Mouse (Mus musculus) liver, embryonic 14.5 days (tissue): Measurements from ENCODE around the gene Sqstm1. TPM values are rescaled to one million over a fixed set of nuclear protein-coding genes. Genes with fewer than 3 reads are reported as not detected.

Source experiments
- ATAC-seq: fragments of 200-750 bp; cut with Nextera tagmentation; 2 replicates; pipeline ENCODE4 v1.8.0; 2017; ENCODE audit warnings: moderate number of reproducible peaks, mild to moderate bottlenecking, moderate library complexity; ENCODE audit not compliant: insufficient read depth
- DNase-seq, 3 experiments: peaks; one replicate each; pipeline ENCODE4 v3.0.0-alpha.2; 2012 to 2013; ENCODE audit warnings: low read depth in 3 of 3, low spot score in 3 of 3
- H3K27ac ChIP-seq: fragments of 300-500 bp; sonication (generic); 2 replicates; pipeline ENCODE4 v1.5.1; 2014; ENCODE audit warnings: moderate library complexity, mild to moderate bottlenecking, control low read depth, inconsistent platforms
- H3K27me3 ChIP-seq: fragments of 300-500 bp; sonication (generic); 2 replicates; pipeline ENCODE4 v1.6.1; 2014; ENCODE audit warnings: mild to moderate bottlenecking, low read length, moderate library complexity; ENCODE audit not compliant: control insufficient read depth, insufficient read depth
- H3K36me3 ChIP-seq: fragments of 300-500 bp; sonication (generic); replicated peaks from 2 replicates; pipeline ENCODE4 v1.6.1; 2014; ENCODE audit warnings: low read depth; ENCODE audit not compliant: control insufficient read depth, insufficient read depth
- H3K4me1 ChIP-seq, 2 experiments: fragments of 200-500 bp in 1 of 2; fragments of 300-500 bp in 1 of 2; sonication (generic) in 1 of 2; replicated peaks; 2 replicates each; pipeline ENCODE4 v1.6.1; 2012 to 2014; ENCODE audit warnings: antibody characterized with exemption in 1 of 2, inconsistent platforms in 1 of 2, low read length in 1 of 2; ENCODE audit not compliant: control insufficient read depth in 2 of 2, insufficient read depth in 2 of 2
- H3K4me2 ChIP-seq: fragments of 300-500 bp; sonication (generic); 2 replicates; pipeline ENCODE4 v1.6.1; 2014; ENCODE audit warnings: low read depth, mild to moderate bottlenecking, control low read depth, moderate library complexity
- H3K4me3 ChIP-seq, 2 experiments: fragments of 200-500 bp in 1 of 2; fragments of 300-500 bp in 1 of 2; sonication (generic) in 1 of 2; 2 replicates each; pipeline ENCODE4 v1.5.1; 2012 to 2014; ENCODE audit warnings: low read depth in 2 of 2, low read length in 2 of 2, mild to moderate bottlenecking in 2 of 2, control low read depth in 1 of 2, inconsistent platforms in 1 of 2, moderate library complexity in 1 of 2; ENCODE audit not compliant: insufficient read depth in 1 of 2
- H3K9ac ChIP-seq: fragments of 300-500 bp; sonication (generic); replicated peaks from 2 replicates; pipeline ENCODE4 v1.6.1; 2014; ENCODE audit warnings: mild to moderate bottlenecking, control low read depth, moderate library complexity
- H3K9me3 ChIP-seq: fragments of 300-500 bp; sonication (generic); 2 replicates; pipeline ENCODE4 v1.6.1; 2016; ENCODE audit warnings: low read length, mixed read lengths; ENCODE audit not compliant: control insufficient read depth
- CTCF ChIP-seq: IDR thresholded peaks from 2 replicates; pipeline ENCODE4 v1.5.1; 2016; ENCODE audit warnings: antibody characterized with exemption, low read depth, control low read depth
- EP300 ChIP-seq: IDR thresholded peaks from 2 replicates; pipeline ENCODE4 v1.6.1; 2016; ENCODE audit warnings: antibody characterized with exemption, low read depth
- WGBS: fragments of 180-500 bp; shearing (Covaris S2); extraction: QIAGEN DNeasy Blood & Tissue Kit; methylation state at CpG from one replicate; pipeline ENCODE4 v1.1.7; 2014; ENCODE audit not compliant: insufficient replicate concordance; 5-methylcytosine and 5-hydroxymethylcytosine counted together
- polyA plus RNA-seq, 2 experiments: library from polyadenylated mRNA; depleted of rRNA in 1 of 2; stranded (reverse) in 1 of 2; unstranded in 1 of 2; fragments of >200 nt; fragmentation: Nextera tagmentation in 1 of 2; extraction: Ambion mirVana in 1 of 2; gene quantifications; 2 replicates each; pipeline versions ENCODE4 v1.2.1 to v1.2.3; 2012 to 2014

The Sqstm1 gene
- polyA plus RNA-seq, 2 experiments: 43.7 to 103 TPM

GRCm38 (mm10) chr11:50203302-50203827 lies 7.3 kb downstream of the Sqstm1 start:
- DNase-seq: no peak
- H3K9ac ChIP-seq: no peak overlapping the region
- H3K9me3 ChIP-seq: no peaks in the 10 kb centered on the region
- no peak for ATAC-seq
- TF ChIP-seq EP300 (no peak), CTCF (no peak)
- H3K27me3 ChIP-seq: no peaks in the 10 kb centered on the region
- 72% methylated on average over 9 of the region's 9 CpGs for WGBS
- H3K4me1 ChIP-seq: 0 out of 4 replicates have a peak, but pooled peaks cover 0 to 3% of the 10 kb centered on the region in 2 experiments
- H3K4me3 ChIP-seq: no peak overlapping the region
- no peak overlapping the region for H3K27ac ChIP-seq
- peaks cover 81% of the 10 kb centered on the region for H3K36me3 ChIP-seq
- H3K4me2 ChIP-seq: no peak overlapping the region

DNA sequence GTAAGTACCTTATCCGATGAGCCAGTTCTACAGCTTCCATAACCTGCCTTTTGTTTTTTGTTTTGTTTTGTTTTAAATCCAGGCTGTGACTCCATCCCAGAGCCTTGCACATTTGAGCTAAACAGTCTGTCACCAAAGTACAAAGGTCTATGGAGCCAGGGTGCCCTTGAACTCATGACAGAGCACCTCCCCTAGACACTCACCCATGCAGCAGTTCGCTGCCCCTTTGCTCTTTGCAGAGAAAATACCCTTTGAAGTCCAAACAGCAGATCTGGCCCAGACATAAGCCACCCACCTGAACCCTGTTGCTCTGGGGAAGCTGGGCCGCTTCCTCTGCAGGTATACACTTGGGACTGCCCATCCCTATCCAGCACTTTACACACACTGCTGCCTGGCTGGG lies 9.0 kb downstream of the Sqstm1 start:
- ATAC-seq: no peak
- no peak overlapping the region for H3K4me2 ChIP-seq
- no peaks in the 10 kb centered on the region for H3K9me3 ChIP-seq
- 86% methylated on average over 3 of the region's 3 CpGs for WGBS
- 0 out of 4 replicates have a peak, but pooled peaks cover 0 to 3% of the 10 kb centered on the region in 2 experiments for H3K4me1 ChIP-seq
- peaks cover 70% of the 10 kb centered on the region for H3K36me3 ChIP-seq
- no peak overlapping the region for H3K4me3 ChIP-seq
- TF ChIP-seq CTCF (no peak), EP300 (no peak)
- no peak overlapping the region for H3K27ac ChIP-seq
- H3K9ac ChIP-seq: no peak overlapping the region
- no peak for DNase-seq
- H3K27me3 ChIP-seq: no peaks in the 10 kb centered on the region

GRCm38 (mm10) chr11:50200613-50201012 lies 10.0 kb downstream of the Sqstm1 start:
- Histone ChIP-seq H3K4me2 (no peak overlapping the region), H3K9ac (no peak overlapping the region), H3K36me3 (peaks cover 60% of the 10 kb centered on the region), H3K9me3 (no peaks in the 10 kb centered on the region), H3K4me1 (peaks cover 0 to 3% of the 10 kb centered on the region in 2 experiments; a peak in 1 of 4 replicates), H3K27ac (no peak overlapping the region), H3K27me3 (no peaks in the 10 kb centered on the region), H3K4me3 (no peak overlapping the region)
- WGBS: 72% methylated on average over 8 of the region's 8 CpGs
- DNase-seq (no peak), ATAC-seq (no peak)
- TF ChIP-seq EP300 (no peak), CTCF (no peak)

DNA sequence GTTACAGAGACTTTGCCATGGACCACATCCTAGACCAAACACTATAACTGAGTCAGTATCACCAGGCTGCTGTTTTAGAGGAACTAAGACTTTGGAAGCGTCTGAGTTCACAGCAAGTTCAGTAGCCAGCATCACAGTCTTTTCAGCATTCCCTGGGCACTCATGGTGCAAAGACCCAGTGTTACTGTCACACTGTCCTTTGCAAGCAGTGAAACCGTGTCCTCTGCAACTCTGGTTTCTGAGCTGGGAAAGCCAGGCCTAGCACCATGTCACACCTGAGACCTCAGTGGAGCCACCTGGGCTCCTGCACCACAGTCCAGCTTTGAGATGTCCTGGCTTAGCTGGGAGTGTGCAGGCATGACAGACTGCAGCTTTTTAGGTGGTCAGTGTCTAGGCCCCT lies 11.7 kb downstream of the Sqstm1 start:
- H3K4me2 ChIP-seq: no peak overlapping the region
- H3K9ac ChIP-seq: no peak overlapping the region
- H3K27ac ChIP-seq: no peak overlapping the region
- DNase-seq (no peak), ATAC-seq (no peak)
- H3K27me3 ChIP-seq: no peaks in the 10 kb centered on the region
- peaks cover 47% of the 10 kb centered on the region for H3K36me3 ChIP-seq
- H3K4me3 ChIP-seq: no peak overlapping the region
- TF ChIP-seq CTCF (no peak), EP300 (no peak)
- H3K9me3 ChIP-seq: no peaks in the 10 kb centered on the region
- WGBS: 83% methylated on average over 2 of the region's 2 CpGs
- peaks cover 0 to 11% of the 10 kb centered on the region in 2 experiments; a peak in 1 of 4 replicates for H3K4me1 ChIP-seq

DNA sequence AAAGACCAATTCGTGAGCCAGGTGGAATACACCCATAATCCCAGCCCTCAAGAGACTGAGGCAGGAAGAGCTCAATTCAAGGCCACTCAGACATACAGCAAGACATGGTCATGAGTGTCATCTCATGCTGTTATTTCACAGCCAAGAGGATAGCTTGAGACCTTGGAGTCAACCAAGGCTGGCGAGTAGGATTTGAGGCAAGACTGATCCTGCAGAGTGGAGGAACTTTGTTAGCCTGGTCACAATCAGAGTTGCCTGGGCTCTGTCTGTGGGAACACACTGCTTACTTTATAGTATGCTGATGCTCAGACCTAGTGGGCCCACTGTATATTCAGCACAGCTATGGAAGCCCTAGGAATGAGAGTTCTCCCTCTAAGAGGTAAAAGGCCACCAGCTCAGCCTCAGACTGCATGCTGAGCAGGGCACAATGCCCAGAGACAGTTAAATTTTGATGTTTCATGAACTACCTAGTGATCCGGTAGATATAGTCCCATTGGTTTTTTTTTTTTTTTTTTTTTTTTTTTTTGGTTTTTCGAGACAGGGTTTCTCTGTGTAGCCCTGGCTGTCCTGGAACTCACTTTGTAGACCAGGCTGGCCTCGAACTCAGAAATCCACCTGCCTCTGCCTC lies 12.3 kb downstream of the Sqstm1 start:
- Histone ChIP-seq H3K27ac (no peak overlapping the region), H3K4me2 (no peak overlapping the region), H3K4me1 (peaks cover 0 to 11% of the 10 kb centered on the region in 2 experiments; a peak in 1 of 4 replicates), H3K9ac (no peak overlapping the region), H3K9me3 (no peaks in the 10 kb centered on the region), H3K36me3 (peaks cover 44% of the 10 kb centered on the region), H3K27me3 (no peaks in the 10 kb centered on the region), H3K4me3 (no peak overlapping the region)
- TF ChIP-seq CTCF (no peak), EP300 (no peak)
- DNase-seq (no peak), ATAC-seq (no peak)
- WGBS: 72% methylated on average over 3 of the region's 5 CpGs
